Mouse (Mus musculus): ENCODE measurements around the gene Ngfr. TPM values are rescaled to one million over a fixed set of nuclear protein-coding genes. Genes with fewer than 3 reads are reported as not detected.

Gene Ngfr
- polyA plus RNA-seq, 1 experiment from 2014 or later = 3.0 TPM

GRCm38 (mm10) chr11:95594686-95595212, 7.2 kb upstream of the Ngfr start:
- Histone ChIP-seq H3K9ac (no peak overlapping the region), H3K36me3 (no peaks in the 10 kb centered on the region), H3K27me3 (peaks cover 79% of the 10 kb centered on the region), H3K4me1 (replicated peaks) (peaks cover 23% of the 10 kb centered on the region), H3K4me3 (no peak overlapping the region), H3K9me3 (replicated peaks) (no peaks in the 10 kb centered on the region), H3K27ac (no peak overlapping the region), H3K4me2 (no peak overlapping the region)
- WGBS = 16% methylated on average over 13 of the region's 13 CpGs
- ATAC-seq (replicated peaks; ENCODE audit: insufficient number of reproducible peaks, insufficient read depth, low FRiP score, low read depth) = no peak

GRCm38 (mm10) chr11:95593501-95593900, 6.0 kb upstream of the Ngfr start:
- Histone ChIP-seq H3K27ac (no peak overlapping the region), H3K9me3 (replicated peaks) (no peaks in the 10 kb centered on the region), H3K4me3 (no peak overlapping the region), H3K36me3 (no peaks in the 10 kb centered on the region), H3K4me2 (no peak overlapping the region), H3K4me1 (replicated peaks) (peaks cover 23% of the 10 kb centered on the region), H3K9ac (no peak overlapping the region), H3K27me3 (peaks cover 79% of the 10 kb centered on the region)
- WGBS = 51% methylated on average over 5 of the region's 5 CpGs
- ATAC-seq (replicated peaks; ENCODE audit: insufficient number of reproducible peaks, insufficient read depth, low FRiP score, low read depth) = no peak

GRCm38 (mm10) chr11:95592691-95593090, 5.2 kb upstream of the Ngfr start:
- 62% methylated on average over 1 of the region's 1 CpGs for WGBS
- H3K27ac ChIP-seq = no peak overlapping the region
- H3K27me3 ChIP-seq = peaks cover 80% of the 10 kb centered on the region
- no peaks in the 10 kb centered on the region for H3K9me3 ChIP-seq (replicated peaks)
- H3K4me3 ChIP-seq = no peak overlapping the region
- H3K4me1 ChIP-seq (replicated peaks) = peaks cover 24% of the 10 kb centered on the region
- H3K4me2 ChIP-seq = no peak overlapping the region
- H3K9ac ChIP-seq = no peak overlapping the region
- ATAC-seq (replicated peaks; ENCODE audit: insufficient number of reproducible peaks, insufficient read depth, low FRiP score, low read depth) = no peak
- no peaks in the 10 kb centered on the region for H3K36me3 ChIP-seq

GRCm38 (mm10) chr11:95589195-95589594, 1.7 kb upstream of the Ngfr start:
- H3K36me3 ChIP-seq = no peaks in the 10 kb centered on the region
- ATAC-seq (replicated peaks; ENCODE audit: insufficient number of reproducible peaks, insufficient read depth, low FRiP score, low read depth) = no peak

GRCm38 (mm10) chr11:95586751-95587422, 648 bp downstream of the Ngfr start:
- Histone ChIP-seq H3K9ac (0 out of 2 replicates have a peak overlapping the region, but pooled peaks have one; percentile 4), H3K4me2 (peak overlapping the region; percentile 73), H3K4me1 (replicated peaks) (peaks cover 29% of the 10 kb centered on the region), H3K27ac (no peak overlapping the region), H3K4me3 (peak overlapping the region; percentile 48), H3K36me3 (no peaks in the 10 kb centered on the region), H3K27me3 (peaks cover 93% of the 10 kb centered on the region), H3K9me3 (replicated peaks) (no peaks in the 10 kb centered on the region)
- ATAC-seq (replicated peaks; ENCODE audit: insufficient number of reproducible peaks, insufficient read depth, low FRiP score, low read depth) = no peak
- WGBS = 2% methylated on average over 27 of the region's 27 CpGs

More at GRCm38 (mm10) chr11:95589195-95589594, 1.7 kb upstream of the Ngfr start:
- H3K4me1 ChIP-seq (replicated peaks) = peaks cover 29% of the 10 kb centered on the region
- H3K27ac ChIP-seq = no peak overlapping the region
- peaks cover 88% of the 10 kb centered on the region for H3K27me3 ChIP-seq
- no peak overlapping the region for H3K4me2 ChIP-seq
- H3K4me3 ChIP-seq = no peak overlapping the region
- WGBS = 43% methylated on average over 5 of the region's 5 CpGs
- no peak overlapping the region for H3K9ac ChIP-seq
- H3K9me3 ChIP-seq (replicated peaks) = no peaks in the 10 kb centered on the region

GRCm38 (mm10) chr11:95586184-95586583, 1.4 kb downstream of the Ngfr start:
- no peaks in the 10 kb centered on the region for H3K9me3 ChIP-seq (replicated peaks)
- H3K27me3 ChIP-seq = peaks cover 97% of the 10 kb centered on the region
- no peaks in the 10 kb centered on the region for H3K36me3 ChIP-seq
- H3K27ac ChIP-seq = no peak overlapping the region
- H3K4me1 ChIP-seq (replicated peaks) = peaks cover 34% of the 10 kb centered on the region
- no peak overlapping the region for H3K9ac ChIP-seq
- peak overlapping the region; percentile 73 for H3K4me2 ChIP-seq
- peak overlapping the region; percentile 48 for H3K4me3 ChIP-seq
- peak; percentile 33; the same call in 1 of the 2 replicates for ATAC-seq (replicated peaks; ENCODE audit: insufficient number of reproducible peaks, insufficient read depth, low FRiP score, low read depth)
- under 1% methylated on average over 25 of the region's 25 CpGs for WGBS

- H3K36me3 ChIP-seq = no peaks in the 10 kb centered on the region
- H3K4me2 ChIP-seq = peak overlapping the region; percentile 73
- H3K9ac ChIP-seq = peak overlapping the region; percentile 35; the same call in 1 of the 2 replicates
- peaks cover 99% of the 10 kb centered on the region for H3K27me3 ChIP-seq
- WGBS = 3% methylated on average over 15 of the region's 15 CpGs
- peak overlapping the region; percentile 48 for H3K4me3 ChIP-seq
- no peaks in the 10 kb centered on the region for H3K9me3 ChIP-seq (replicated peaks)
- peaks cover 34% of the 10 kb centered on the region for H3K4me1 ChIP-seq (replicated peaks)
- no peak overlapping the region for H3K27ac ChIP-seq
- ATAC-seq (replicated peaks; ENCODE audit: insufficient number of reproducible peaks, insufficient read depth, low FRiP score, low read depth) = no peak
Measured at GRCm38 (mm10) chr11:95585684-95586083, 1.9 kb downstream of the Ngfr start.

- Histone ChIP-seq H3K4me3 (peak overlapping the region; percentile 48), H3K27me3 (peaks cover 99% of the 10 kb centered on the region), H3K9me3 (replicated peaks) (no peaks in the 10 kb centered on the region), H3K4me1 (replicated peaks) (peaks cover 34% of the 10 kb centered on the region), H3K9ac (peak overlapping the region; percentile 35; the same call in 1 of the 2 replicates), H3K36me3 (no peaks in the 10 kb centered on the region), H3K27ac (no peak overlapping the region), H3K4me2 (peak overlapping the region; percentile 73)
- ATAC-seq (replicated peaks; ENCODE audit: insufficient number of reproducible peaks, insufficient read depth, low FRiP score, low read depth) = no peak
- WGBS = 1% methylated on average over 24 of the region's 24 CpGs
Measured at GRCm38 (mm10) chr11:95585281-95585680, 2.3 kb downstream of the Ngfr start.

GRCm38 (mm10) chr11:95584651-95585050, 2.9 kb downstream of the Ngfr start:
- no peaks in the 10 kb centered on the region for H3K36me3 ChIP-seq
- H3K4me1 ChIP-seq (replicated peaks) = peaks cover 34% of the 10 kb centered on the region
- no peak overlapping the region for H3K27ac ChIP-seq
- peak overlapping the region; percentile 48; the same call in 1 of the 2 replicates for H3K4me3 ChIP-seq
- ATAC-seq (replicated peaks; ENCODE audit: insufficient number of reproducible peaks, insufficient read depth, low FRiP score, low read depth) = no peak
- WGBS = 12% methylated on average over 9 of the region's 9 CpGs
- H3K9ac ChIP-seq = no peak overlapping the region
- peak overlapping the region; percentile 73; the same call in 1 of the 2 replicates for H3K4me2 ChIP-seq
- H3K27me3 ChIP-seq = peaks cover 99% of the 10 kb centered on the region
- H3K9me3 ChIP-seq (replicated peaks) = no peaks in the 10 kb centered on the region

- 49% methylated on average over 6 of the region's 6 CpGs for WGBS
Measured at GRCm38 (mm10) chr11:95583396-95583795, 4.1 kb downstream of the Ngfr start.

GRCm38 (mm10) chr11:95582193-95582592, 5.3 kb downstream of the Ngfr start:
- no peak for ATAC-seq (replicated peaks; ENCODE audit: insufficient number of reproducible peaks, insufficient read depth, low FRiP score, low read depth)
- no peak overlapping the region for H3K9ac ChIP-seq
- peaks cover 99% of the 10 kb centered on the region for H3K27me3 ChIP-seq
- no peaks in the 10 kb centered on the region for H3K36me3 ChIP-seq
- H3K9me3 ChIP-seq (replicated peaks) = no peaks in the 10 kb centered on the region
- no peak overlapping the region for H3K27ac ChIP-seq
- peaks cover 39% of the 10 kb centered on the region for H3K4me1 ChIP-seq (replicated peaks)
- 38% methylated on average over 3 of the region's 3 CpGs for WGBS
- H3K4me3 ChIP-seq = no peak overlapping the region
- H3K4me2 ChIP-seq = no peak overlapping the region

More at GRCm38 (mm10) chr11:95583396-95583795, 4.1 kb downstream of the Ngfr start:
- peaks cover 99% of the 10 kb centered on the region for H3K27me3 ChIP-seq
- no peak for ATAC-seq (replicated peaks; ENCODE audit: insufficient number of reproducible peaks, insufficient read depth, low FRiP score, low read depth)
- H3K9me3 ChIP-seq (replicated peaks) = no peaks in the 10 kb centered on the region
- peaks cover 37% of the 10 kb centered on the region for H3K4me1 ChIP-seq (replicated peaks)
- no peak overlapping the region for H3K4me3 ChIP-seq
- H3K4me2 ChIP-seq = no peak overlapping the region
- no peaks in the 10 kb centered on the region for H3K36me3 ChIP-seq
- H3K27ac ChIP-seq = no peak overlapping the region
- no peak overlapping the region for H3K9ac ChIP-seq

Measured in heart, embryonic 15.5 days (tissue).